Mouse (Mus musculus) gastrocnemius, postnatal 10 days (tissue): ENCODE measurements around the gene Gm45337. TPM values are rescaled to one million over a fixed set of nuclear protein-coding genes. Genes with fewer than 3 reads are reported as not detected.
"Not testable (repeated sequence)": the region's sequence is repeated elsewhere in the genome, so short reads cannot be mapped to it uniquely, and the experiment has no call there.

Experiments
- DNase-seq: peaks from one replicate; pipeline ENCODE4 v3.0.0; 2021; ENCODE audit warnings: mixed read lengths
- long read RNA-seq, 2 experiments: library from polyadenylated mRNA; stranded (forward); transcript quantifications; one replicate each; pipeline ENCODE4 v2.0.0; 2021
- total RNA-seq, 2 experiments: library from RNA; stranded (reverse); gene quantifications; 2 replicates each; pipeline ENCODE4 v1.2.3; 2021

Gm45337 gene
- total RNA-seq, result not detected
- long read RNA-seq, experiment 1, result 0 reads
- long read RNA-seq, experiment 2, result 0 reads

- DNase-seq, result no peak
These were observed at the start of gene Gm45337 for GRCm38 (mm10) chr7:142144507-142144906. Gene Gm45337 (minus strand): TSS chr7:142144607.

- no peak for DNase-seq
These were observed 45.9 kb upstream of the Gm45337 start, which contains the start of gene Gm10153 for GRCm38 (mm10) chr7:142190289-142190688. Gene Gm10153 (minus strand): TSS chr7:142190389.

DNA sequence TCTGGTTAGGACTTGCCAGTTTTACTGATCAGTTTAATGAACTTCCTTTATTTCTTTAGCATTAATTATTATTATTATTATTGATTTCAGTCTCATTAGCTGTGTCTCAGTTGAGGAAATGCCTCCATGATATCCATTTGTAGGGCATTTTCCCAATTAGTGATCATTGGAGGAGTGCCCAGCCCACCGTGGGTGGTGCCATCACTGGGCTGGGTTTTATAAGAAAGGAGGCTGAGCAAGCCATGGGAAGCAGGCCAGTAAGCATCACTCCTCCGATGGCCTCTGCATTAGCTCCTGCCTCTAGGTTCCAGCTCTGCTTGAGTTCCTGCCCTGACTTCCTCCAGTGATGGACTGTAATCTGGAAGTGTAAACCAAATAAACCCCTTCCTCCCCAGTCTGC, 43.7 kb upstream of the Gm45337 start:
- DNase-seq, result no peak

GRCm38 (mm10) chr7:142181021-142181420, 36.6 kb upstream of the Gm45337 start:
- no peak for DNase-seq

- no peak for DNase-seq
These were observed 34.3 kb upstream of the Gm45337 start for GRCm38 (mm10) chr7:142178685-142179084.

DNA sequence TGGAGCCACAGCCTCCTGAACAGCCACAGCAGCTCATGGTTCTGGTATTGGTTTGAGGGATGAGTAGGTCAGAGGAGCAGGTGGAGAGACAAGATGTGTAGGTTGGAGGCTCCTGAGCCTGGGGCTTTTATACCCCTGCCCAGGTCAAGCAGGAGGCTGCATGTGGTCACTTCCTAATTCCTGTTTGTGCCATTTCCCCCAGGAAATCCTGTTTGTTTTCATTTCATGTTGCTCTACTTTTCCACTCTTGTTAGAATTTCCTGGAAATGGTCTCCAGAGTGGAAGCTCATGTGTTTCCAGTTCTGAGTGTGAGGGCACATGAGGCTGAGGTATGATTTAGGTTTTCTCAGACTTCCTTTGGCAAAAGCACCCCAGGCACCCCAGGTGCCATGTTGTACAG, 31.5 kb upstream of the Gm45337 start, which contains the start of gene Krtap5-2:
Gene Krtap5-2, minus strand, starts transcription at position 101 of the 400 bp plus-strand sequence.
- DNase-seq, result not testable (repeated sequence)

DNA sequence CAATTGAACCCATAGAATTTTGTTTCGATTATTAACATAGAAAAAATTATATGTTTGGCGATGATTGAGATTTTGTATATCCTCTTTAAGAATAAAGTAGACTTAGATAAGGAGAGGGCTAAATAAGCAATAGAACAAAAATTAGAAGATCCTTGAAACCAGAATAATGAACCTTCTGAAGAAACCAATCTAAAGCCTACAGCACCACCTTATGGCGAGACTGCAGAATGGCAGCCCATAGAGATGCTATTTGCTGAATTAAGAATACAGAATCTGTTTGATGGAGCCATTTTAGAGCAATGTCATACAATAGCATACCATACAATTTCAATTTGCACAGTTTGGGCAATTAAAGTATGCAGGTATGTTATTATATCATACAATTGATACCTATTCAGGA, 25.4 kb upstream of the Gm45337 start:
- DNase-seq, result no peak

DNA sequence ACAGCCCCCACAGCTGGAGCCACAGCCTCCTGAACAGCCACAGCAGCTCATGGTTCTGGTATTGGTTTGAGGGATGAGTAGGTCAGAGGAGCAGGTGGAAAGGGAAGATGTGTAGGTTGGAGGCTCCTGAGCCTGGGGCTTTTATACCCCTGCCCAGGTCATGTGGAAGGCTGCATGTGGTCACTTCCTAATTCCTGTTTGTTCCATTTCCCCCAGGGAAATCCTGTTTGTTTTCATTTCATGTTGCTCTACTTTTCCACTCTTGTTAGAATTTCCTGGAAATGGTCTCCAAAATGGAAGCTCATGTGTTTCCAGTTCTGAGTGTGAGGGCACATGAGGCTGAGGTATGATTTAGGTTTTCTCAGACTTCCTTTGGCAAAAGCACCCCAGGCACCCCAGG, 21.2 kb upstream of the Gm45337 start, which contains the start of gene Gm4553:
Gene Gm4553, minus strand, starts transcription at position 101 of the 400 bp plus-strand sequence.
- not testable (repeated sequence) for DNase-seq

- DNase-seq, result no peak
These were observed 15.0 kb upstream of the Gm45337 start for GRCm38 (mm10) chr7:142159366-142159765.

GRCm38 (mm10) chr7:142157013-142157412, 12.6 kb upstream of the Gm45337 start, which contains the start of gene Gm29735:
Gene Gm29735 (minus strand): TSS chr7:142157113.
- not testable (repeated sequence) for DNase-seq

- no peak for DNase-seq
These were observed 10.9 kb upstream of the Gm45337 start for GRCm38 (mm10) chr7:142155308-142155707.

DNA sequence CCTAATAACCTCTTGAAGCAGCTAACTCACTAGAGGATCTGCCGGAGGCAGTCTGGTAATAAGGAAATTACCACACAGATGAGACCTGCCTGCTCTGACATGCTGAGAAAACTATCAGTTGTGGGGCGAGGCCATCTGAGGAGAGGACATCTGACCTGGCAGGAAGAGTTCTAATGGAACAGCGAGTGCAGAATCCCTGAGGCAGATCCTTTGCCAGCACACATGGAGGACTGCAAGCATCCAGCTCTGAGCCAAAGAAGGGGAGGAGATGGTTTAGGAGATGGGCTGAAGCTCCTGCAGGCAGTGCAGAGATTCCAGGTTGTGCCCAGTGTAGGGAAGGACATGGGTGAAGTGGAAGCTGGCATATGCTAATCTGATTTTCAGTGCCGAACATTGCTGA, 7.8 kb upstream of the Gm45337 start:
- DNase-seq, result no peak

DNA sequence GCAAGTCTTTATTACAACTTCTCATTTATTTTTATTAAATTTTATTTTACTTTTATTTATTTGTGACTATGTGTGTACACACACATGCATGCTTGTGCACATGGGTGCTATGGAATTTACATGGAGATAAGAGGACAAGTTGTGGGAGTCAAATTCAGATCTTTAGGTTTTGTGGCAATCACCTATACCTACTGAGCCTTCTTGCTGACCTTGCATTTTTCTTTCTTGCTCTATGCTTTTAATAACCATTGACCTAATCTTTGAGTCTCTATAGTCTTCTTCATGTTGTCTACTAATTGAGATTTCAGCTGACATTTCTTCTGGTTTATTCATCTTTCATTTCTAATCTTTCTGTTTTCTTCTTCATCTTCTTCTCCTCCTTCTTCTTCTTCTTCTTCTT, 4.2 kb upstream of the Gm45337 start:
- no peak for DNase-seq

- peak; percentile 31 for DNase-seq
These were observed 1.6 kb upstream of the Gm45337 start for GRCm38 (mm10) chr7:142146033-142146432.

- no peak for DNase-seq
These were observed 1.1 kb upstream of the Gm45337 start for GRCm38 (mm10) chr7:142145413-142145940.

DNA sequence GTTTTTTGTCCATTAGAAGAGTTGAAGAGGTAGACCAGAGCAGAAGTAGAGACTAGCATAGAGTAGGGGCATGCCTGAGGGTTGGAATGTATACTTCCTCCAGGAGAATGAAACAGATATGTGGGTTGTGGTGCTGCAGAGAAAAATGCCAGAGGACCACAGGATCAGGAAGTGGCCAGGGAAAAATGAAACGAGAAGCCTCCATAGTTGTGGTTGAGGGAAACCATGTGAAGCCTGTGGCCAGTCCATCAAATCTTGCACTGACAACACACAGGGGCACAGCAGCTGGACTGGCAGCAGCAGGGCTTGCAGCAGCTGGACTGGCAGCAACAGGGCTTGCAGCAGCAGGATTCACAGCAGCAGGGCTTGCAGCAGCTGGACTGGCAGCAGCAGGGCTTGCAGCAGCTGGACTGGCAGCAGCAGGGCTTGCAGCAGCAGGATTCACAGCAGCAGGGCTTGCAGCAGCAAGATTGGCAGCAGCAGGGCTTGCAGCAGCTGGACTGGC, 849 bp downstream of the Gm45337 start:
- DNase-seq, result not testable (repeated sequence)

GRCm38 (mm10) chr7:142140696-142141095, 3.7 kb downstream of the Gm45337 start:
- no peak for DNase-seq

DNA sequence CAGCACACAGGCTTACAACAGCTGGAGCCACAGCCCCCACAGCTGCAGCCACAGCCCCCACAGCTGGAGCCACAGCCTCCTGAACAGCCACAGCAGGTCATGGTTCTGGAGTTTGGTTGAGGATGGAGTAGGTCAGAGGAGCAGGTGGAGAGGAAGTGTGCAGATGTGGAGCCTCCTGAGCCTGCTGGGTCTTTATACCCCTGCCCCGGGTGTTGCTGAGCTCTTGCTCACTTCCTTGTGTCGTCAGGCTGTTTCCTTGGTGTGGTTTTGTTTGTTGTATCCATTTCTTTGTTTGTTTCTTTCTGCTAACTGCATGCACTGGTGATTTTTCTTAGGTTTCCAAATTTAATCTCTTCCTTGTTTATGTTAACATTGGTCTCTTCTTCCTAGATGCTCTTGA, 8.5 kb downstream of the Gm45337 start, which contains the start of gene Gm39115:
Gene Gm39115, minus strand, starts transcription at position 101 of the 400 bp plus-strand sequence.
- DNase-seq, result not testable (repeated sequence)

DNA sequence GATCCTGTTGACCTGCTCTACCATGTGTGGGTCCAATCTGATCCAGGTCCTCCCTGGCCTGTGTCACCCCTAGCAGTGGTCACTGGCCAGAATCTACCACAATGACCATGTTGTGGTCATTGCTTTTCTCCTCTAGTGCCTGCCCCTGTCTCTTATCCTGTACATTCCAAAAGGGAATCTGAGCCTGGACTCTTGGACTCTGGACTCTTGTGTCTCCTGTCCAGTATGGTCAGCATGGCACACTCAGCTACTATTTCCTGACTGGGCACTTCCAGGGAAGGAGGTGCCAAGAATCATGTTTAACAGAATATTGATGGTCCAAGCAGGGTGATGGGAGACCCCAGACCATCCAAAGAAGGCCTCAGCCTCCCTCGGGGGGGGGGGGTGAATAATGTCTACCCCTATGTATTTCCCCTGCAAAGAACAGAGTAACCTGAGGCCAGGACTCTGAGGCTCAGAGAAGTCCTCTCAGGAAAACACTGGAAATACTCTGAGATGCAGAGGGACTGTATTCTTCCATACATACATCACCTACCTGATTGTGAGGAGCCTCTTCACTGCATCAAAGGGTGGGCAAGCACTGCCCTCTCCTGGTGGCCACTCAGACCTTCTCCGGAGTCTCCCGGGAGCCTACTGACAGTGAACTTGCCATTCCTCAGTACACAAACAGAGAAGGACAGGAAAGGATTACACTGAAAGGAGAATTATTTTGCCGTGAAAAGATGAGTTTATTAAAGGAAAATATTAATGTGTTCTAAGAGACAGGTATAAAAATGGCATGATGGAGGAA, 10.0 kb downstream of the Gm45337 start:
- DNase-seq, result no peak

DNA sequence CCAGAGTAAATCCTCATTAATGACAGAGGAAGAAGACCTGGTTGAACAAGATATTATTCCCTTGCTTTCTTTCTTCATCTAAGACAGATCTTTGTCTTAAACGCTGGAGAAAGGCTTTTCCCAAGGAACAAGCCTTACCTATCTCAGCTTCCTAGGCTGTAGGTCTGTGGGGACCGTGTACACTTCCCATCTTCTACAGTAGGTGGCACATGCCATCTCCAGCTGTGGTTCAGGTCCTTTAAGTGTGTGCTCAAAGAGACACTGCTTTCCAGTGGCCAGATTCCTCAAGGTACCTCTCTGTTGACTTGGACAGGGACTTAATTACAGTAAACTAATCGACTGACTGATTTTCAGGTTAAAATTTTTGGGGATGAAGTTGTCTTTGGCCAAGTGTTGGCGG, 15.6 kb downstream of the Gm45337 start:
- no peak for DNase-seq

DNA sequence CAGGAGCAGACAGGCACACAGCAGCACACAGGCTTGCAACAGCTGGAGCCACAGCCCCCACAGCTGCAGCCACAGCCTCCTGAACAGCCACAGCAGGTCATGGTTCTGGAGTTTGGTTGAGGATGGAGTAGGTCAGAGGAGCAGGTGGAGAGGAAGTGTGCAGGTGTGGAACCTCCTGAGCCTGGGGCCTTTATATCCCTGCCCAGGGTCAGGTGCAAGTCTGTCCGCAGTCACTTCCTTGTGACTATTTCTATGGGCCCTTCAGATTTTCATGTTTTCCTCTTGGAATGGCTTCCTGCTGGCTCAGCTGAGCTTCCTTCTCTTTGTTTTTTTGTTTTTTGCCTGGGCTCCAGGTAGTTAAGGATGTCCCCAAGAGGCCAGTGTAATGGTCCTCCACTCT, 23.8 kb downstream of the Gm45337 start, which contains the start of gene Gm45618:
Gene Gm45618, minus strand, starts transcription at position 101 of the 400 bp plus-strand sequence.
- not testable (repeated sequence) for DNase-seq

DNA sequence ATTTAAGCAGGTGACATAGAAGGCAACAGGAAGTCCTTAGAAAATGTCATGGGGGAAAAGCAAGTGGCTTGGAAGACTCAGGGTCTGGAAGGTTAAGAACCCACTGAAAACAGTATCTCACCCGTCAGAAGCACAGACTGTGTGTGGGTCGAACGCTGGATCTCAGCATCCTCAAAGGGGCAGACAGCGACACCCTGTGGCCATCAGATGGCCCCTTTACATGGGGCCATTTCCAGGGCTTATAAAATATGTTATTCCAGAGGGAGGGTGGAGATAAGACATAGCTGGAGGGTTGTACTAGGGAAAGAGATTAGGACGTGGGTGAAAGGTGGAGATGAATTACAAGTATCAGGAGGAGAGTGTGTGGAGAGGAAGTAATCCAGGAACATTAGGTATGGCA, 24.8 kb downstream of the Gm45337 start:
- DNase-seq, result no peak

DNA sequence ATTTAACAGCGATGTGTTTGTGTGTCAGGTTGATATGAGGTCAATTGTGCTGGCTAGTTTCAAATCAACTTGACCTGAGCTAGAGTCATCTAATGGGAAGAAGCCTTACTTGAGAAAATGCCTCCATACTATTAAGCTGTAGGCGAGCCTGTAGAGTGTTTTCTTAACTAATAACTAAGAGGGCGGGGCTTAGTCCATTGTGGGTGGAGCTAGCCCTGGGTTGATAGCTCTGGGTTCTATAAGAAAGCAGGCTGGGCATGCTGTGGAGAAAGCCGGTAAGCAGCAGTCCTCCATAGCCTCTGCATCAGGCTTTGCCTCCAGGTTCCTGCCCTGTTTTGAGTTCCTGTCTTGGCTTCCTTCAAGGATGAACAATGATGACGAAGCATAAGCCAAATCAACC, 39.7 kb downstream of the Gm45337 start:
- no peak for DNase-seq
